Mouse (Mus musculus): Measurements from ENCODE around the gene Usp21.

The Usp21 gene

DNA sequence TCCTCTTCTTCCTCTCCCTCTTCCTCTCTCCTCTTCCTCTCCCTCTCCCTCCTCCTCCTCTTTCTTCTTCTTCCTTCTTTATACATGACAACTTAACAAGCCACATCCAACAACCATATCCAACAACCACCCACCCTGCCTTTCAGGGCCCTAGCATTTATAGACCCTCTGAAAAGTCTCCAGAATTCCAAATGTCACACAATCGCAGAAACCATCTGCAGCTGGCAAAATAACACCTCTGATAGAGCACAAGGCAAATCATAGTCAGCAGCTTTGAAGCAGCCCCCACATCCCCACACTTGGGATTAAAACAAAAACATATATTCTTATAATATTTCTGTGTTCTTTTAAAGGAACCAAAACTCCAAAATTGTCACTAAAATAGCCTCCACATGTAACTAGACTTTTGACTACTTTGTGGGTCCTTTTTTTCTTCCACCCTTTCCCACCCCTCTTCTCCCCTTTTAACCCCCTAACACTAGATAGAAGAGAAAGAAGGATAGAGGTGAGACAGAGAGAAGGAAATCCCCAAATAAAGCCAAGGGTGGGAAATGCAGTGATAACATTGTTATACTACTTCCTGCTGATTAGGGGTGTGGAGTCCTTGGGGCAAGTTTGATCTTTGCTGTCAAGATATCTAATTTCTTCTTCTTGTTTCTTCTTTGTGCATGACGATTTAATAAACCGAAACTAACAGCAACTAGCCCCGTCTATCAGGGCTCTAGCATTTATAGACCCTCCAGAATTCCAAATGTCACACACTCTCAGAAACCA, 21.6 kb downstream of the Usp21 start:
- in situ Hi-C loops (cut with MboI, MseI), result no loop called here

DNA sequence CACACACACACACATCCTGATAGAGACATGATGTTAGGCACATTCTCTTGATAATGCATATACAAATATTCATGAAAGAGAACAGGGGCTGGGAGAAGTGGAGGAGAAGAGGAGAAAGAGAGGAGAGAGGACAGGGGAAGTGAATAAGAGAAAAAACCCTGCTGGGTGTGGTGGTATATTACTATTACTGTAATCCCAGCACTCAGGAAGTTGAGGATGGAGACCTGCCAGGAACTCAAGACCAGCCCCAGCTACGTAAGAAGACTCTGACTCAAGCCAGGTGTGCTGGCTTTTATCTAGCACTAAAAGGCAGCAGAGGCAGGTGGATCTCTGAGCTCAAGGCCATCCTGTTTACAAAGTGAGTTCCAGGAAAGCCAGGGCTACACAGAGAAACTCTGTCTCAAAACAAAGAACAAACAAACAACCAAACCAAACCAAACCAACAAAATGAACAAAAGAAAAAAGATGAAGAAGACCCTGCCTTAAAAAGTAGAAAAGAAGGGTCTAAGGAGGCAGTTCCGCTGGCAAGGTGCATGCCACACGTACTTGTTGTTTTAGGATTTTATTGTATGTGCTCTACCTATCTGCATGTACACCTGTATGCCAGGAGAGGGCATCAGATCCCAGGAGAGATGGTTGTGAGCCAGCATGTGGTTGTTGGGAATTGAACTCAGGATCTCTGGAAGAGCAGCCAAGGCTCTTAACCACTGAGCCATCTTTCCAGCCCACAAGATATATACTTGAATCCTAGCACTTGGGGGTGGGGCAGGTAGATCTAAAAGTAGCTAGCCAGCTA, 23.9 kb downstream of the Usp21 start:
- in situ Hi-C loops (cut with MboI, MseI), result no loop called here

DNA sequence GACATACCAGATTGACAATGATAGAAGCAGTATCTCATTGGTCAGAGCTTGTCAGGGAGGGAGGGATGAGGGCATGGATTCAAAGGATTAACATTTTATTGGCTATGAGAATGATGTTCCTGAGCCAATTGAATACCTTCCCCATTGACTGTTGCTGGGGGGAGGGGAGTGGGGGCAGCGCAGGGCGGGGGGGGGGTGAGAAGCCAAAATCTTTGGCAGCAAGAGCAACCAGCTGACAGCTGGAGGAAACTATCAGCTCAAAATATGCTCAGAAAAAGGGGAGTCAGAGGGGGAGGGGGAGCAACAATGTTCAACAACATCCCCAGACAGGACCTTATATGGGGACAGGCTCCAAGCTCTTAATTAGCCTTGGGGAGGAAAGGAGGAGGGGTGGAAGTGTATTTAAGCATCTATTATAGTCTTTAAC, 24.6 kb downstream of the Usp21 start:
- in situ Hi-C loops (cut with MboI, MseI), result no loop called here

DNA sequence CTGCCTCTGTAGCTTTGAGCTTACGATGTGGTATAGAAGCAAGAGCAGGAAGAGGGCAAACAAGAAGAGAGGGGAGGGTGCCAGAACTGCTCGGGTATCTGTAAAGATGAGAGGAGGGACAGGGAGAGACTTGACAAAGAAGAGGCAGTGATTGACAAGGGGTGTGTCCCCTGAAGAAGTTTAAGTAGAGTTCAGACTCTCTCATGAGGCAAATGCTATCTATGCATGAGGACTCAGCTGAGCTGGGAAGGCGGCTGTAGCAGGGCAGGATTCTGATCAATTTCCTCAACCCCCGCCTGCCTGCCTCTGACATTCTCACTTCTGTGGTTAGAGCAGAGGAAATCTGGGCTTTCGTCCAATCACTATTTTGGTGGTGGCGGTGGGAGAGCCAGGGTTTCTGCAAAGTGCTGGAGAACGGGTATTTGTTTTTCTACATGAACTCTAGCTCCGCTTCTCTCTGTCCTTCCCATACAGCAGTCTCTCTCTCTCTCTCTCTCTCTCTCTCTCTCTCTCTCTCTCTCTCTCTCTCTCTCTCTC, 25.1 kb downstream of the Usp21 start:
- in situ Hi-C loops (cut with MboI, MseI), result no loop called here

DNA sequence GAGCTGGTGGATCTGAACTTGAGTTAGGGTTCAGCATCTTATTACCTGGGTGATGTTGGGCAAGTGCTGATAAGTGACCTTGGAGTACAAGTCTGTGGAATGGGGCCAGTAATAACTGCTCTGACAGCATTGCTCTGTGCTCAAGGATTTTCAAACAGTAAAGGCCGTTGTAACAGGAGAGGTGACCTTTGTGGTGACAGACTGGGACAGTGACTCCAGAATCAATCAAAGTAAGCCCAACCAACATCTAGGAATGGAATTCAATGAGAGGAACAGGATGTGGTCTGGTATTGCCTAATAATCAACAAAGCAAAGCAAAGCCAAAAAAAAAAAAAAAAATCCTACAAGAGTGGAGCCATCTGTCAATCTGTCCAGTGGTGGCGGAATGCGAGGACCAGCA, 27.5 kb downstream of the Usp21 start:
- in situ Hi-C loops (cut with MboI, MseI), result no loop called here

DNA sequence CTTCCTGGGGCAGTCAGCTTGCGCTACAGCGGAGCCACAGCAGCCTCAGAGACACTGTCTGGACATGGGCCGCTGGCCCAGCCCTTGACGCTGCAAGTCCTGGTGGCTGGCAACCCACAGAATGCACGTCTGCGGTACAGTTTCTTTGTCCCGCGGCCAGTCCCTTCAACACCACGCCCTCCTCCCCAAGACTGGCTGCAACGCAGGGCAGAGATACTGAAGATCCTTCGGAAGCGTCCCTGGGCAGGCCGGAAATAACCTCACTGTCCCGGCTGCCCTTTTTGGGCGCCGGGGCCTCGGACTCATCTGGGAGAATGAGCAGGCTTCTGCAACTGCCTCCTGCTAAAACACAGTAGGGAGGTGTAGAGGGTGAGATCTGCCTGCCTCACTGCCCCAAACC, 28.9 kb downstream of the Usp21 start:
- in situ Hi-C loops (cut with MboI, MseI), result no loop called here

DNA sequence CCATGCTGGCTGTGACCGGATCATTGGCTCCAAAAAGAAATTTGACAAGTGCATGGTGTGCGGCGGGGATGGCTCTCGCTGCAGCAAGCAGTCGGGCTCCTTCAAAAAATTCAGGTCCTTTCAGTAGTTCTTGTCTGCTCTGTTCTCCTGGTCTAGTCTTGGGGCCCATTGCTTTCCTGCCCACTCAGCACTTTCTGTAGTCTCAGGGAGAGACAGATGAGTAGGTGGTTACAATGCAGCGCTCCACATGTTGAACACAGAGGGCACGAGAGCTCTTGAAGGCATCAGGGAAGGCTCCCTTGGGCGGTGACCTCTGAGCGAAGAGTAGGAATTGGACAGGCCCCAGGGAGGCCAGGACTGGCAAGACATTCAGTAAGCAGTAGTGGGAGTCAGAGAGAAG, 30.0 kb downstream of the Usp21 start:
- in situ Hi-C loops (cut with MboI, MseI), result no loop called here

DNA sequence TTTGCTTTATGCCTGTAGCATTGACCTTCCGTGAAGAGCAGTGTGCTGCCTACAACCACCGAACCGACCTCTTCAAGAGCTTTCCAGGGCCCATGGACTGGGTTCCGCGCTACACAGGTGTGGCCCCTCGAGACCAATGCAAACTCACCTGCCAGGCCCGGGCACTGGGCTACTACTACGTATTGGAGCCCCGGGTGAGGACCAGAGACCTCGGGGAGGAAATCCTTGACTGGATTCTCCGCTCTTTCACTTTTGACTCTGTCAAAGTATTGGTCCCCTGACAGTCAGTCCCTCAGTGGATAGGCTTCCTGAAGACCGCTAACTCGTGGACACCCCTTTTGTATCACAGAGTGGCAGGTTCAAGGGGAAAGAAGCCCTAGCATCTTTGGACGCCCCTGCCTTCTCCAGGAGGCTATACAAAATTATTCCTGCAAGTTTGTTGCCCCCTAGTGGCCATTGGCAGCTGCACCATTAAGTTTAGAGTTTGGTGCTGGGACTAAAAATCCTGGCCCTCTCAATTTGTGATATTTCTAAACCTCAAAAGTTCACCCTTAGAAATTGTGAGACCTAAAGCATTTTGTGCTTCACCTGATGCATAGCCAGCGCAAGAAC, 30.7 kb downstream of the Usp21 start:
- in situ Hi-C loops (cut with MboI, MseI), result no loop called here

DNA sequence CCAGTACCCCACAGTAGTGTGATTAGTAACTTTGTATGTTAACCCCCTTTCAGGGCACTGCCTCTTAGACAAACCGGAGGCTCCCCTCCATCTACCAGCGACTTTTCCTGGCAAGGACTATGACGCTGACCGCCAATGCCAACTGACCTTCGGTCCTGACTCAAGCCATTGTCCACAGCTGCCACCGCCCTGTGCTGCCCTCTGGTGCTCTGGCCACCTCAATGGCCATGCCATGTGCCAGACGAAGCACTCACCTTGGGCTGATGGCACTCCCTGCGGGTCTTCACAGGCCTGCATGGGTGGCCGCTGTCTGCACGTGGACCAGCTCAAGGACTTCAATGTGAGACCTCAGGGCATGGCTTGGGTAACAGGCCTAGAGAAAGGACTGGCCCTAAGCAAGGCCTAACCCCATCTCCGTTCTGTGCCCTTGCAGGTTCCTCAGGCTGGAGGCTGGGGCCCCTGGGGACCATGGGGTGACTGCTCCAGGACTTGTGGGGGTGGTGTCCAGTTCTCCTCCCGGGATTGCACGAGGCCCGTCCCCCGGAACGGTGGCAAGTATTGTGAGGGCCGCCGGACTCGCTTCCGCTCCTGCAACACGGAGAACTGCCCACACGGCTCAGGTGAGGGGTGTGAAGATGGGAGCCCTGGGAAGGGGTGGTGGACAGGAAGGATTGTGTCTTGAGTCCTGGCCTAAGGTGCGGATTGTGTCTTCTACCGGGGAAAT, 31.5 kb downstream of the Usp21 start:
- in situ Hi-C loops (cut with MboI, MseI), result no loop called here

DNA sequence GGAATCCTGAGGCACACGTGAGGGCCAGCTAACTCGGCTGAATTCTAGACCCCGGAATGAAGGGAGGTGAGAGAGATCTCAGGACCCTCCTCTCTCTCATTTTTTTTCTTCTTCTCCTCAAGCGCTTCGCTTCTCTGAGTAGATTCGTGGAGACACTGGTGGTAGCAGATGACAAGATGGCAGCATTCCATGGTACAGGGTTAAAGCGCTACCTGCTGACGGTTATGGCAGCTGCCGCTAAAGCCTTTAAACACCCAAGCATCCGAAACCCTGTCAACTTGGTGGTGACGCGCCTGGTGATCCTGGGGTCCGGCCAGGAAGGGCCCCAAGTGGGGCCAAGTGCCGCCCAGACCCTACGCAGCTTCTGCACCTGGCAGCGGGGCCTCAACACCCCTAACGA, 35.4 kb downstream of the Usp21 start:
- in situ Hi-C loops (cut with MboI, MseI), result no loop called here

DNA sequence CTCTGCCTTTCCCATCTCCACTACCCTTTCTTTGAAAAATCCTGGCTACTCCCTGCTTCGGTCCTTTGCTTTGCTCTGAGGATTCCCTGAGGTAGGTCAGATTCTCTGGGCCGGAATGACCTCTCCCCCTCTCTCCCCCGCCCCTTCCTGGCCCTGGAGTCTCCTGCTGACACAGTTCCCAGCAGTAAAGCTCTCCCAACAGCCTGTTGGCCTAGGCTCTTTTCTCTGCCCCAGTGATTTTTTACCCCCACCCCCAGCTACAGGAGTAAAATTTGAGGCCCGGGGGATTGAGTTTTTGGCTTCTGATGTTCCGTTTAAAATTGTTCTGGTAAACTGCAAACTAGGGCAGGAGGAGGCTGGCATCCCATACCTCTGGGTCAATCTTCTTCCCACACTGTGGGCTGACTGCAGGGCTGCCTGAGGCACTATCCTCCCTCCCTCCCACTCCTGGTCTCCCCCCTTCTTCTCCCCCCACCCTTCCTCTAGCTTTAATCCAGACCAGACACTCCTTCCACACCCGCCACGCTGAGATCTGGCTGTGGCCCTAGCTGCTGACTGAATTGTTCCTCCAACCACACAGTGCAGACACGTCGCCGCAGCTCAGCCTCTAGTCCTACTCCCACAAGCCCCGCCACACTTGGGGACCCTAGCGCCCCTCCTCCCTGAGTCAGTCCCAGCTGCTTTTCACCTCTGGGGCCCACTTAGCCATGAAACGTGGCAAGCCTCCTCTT, 36.0 kb downstream of the Usp21 start:
- in situ Hi-C loops (cut with MboI, MseI), result no loop called here

DNA sequence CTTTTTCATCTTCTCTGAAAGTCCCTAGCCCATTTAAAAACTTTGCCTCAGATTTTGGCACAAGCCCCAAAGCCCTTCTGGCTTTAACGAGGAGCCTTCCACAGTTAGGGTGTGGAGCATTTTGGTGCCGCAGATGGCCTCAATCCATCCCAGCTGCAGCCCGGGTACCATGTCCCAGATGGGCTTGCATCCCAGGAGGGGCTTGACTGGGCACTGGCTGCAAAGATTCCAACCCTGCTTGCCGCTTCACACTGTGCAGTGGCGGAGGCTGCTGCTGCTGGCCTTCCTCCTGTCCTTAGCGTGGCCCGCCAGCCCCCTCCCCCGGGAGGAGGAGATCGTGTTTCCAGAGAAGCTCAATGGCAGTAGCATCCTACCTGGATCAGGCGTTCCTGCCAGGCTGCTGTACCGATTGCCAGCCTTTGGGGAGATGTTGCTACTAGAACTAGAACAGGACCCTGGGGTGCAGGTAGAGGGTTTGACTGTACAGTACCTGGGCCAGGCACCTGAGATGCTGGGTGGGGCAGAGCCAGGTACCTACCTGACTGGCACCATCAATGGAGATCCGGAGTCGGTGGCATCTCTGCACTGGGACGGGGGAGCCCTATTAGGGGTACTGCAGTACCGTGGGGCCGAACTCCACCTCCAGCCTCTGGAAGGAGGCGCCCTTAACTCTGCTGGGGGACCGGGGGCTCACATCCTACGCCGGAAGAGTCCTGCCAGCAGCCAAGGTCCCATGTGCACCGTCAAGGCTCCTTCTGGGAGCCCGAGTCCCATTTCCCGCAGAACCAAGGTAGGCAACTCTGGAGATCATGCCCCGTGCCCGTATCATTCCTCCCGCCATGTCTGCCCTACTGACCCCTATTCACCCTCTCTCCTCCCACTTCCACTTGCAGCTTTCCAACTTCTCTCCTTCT, 36.9 kb downstream of the Usp21 start, which contains the start of gene Ndufs2:
Gene Ndufs2 (minus strand): TSS at position 709 of the 914 bp plus-strand sequence.
- in situ Hi-C loops (cut with MboI, MseI), result no loop called here

DNA sequence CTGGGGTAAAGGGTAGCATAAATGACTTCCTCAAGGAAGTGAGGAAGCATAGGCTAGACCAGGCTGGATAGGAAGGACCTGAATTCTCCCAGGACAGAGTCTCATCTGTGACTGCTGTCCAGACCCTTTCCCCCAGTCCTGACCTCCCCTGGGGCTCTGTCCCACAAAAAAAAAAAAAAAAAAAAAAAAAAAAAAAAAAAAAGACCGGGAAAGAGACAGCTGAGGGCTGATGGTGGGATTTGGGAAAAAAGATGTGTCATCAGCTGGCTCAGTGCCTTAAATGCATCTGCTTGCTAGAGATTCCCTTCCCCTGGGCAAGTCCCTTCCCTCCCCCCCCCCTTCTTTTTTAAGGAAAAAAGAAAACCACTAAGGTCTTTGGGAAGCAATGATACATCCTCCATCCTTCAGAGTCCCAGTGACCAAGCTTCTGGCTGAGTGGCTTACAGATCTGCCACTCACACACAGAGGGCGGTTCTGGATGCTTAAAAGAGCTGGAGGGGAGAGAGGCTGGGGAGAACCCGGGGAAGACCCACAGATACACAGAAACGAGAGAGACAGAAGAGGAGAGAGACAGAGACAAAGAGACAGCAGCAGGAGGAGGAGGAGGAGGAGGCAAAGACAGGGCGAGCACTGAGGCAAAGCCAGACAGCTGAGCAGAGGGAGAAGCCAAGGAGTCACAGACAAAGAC, 37.7 kb downstream of the Usp21 start, which contains the start of gene Adamts4:
Gene Adamts4 (plus strand): TSS at position 509 of the 688 bp plus-strand sequence.
- in situ Hi-C loops (cut with MboI, MseI), result no loop called here

DNA sequence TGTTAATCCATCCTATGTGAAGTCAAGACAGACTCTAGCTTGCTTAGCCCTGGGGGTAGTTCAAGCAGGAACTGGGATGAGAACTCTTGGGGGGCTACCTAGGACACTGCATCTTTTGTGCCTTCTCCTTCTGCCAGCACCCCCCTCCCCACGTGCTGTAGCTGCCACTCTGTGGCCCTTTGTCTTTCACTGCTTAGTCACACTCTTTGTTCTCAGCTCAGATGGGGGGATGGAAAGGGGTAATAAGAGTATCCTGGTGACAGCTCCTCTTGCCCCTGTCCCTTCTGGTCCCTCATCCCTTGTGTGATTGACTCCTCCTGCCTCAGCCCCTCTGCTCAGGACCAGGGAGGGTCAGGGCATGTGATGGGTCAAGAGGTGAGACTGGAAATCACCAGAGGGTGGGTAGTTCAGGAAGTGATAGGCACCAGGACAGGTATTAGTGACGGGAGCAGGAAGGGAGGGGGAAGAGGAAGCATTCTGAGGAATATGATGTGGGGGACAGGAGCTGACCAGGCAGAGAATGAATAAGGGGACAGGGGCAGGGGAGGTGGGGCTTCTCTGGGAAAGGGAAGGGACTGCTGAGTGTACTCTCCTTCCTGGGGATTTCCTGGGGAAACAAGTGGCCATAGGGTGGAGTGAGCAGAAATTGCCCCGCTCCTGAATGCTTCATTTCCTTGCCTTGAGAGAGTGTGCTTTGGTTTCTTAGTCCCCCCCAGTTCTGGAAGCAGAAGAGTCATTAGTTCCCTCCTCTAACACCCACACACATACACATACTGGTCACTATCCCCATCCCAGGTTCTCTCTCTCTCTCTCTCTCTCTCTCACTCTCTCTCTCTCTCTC, 39.2 kb downstream of the Usp21 start:
- in situ Hi-C loops (cut with MboI, MseI), result no loop called here

DNA sequence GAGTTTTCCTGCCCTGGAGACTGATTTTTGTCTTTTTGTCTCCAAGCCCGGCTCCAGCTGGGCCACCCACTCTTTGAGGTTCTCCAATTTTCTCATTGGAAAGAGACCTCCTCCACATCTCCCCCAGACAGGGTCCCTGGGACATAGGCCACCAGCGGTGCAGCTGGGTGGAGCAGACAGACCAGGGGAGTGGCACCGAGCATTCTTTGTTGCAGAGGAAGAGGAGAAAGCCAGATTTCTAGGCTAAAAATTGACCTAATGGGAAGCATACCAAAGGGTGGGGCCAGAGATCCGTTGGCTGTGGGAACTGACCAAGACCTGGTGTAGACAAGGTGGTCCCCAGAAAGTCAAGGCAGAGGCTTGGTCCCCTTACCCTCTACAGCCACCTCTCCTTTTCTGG, 39.9 kb downstream of the Usp21 start:
- in situ Hi-C loops (cut with MboI, MseI), result no loop called here

DNA sequence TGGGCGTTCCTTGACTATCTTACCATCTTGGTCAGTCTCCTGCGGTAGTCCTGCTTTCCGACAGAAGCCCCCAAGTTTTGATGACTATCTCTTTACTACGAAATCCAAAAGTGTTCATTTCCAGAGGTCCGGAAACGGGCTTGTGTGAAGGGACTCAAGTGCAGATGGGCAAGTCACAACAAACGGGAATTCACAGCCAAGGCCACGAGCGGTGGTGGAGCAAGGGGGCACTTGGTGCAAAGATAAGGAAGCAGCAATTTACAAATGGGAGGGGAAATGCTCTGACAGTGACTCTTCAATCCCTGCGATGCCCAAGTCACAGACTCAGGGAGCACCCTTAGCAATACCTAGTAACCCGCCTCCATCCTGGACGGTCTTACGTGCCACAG, 40.3 kb downstream of the Usp21 start:
- in situ Hi-C loops (cut with MboI, MseI), result no loop called here

DNA sequence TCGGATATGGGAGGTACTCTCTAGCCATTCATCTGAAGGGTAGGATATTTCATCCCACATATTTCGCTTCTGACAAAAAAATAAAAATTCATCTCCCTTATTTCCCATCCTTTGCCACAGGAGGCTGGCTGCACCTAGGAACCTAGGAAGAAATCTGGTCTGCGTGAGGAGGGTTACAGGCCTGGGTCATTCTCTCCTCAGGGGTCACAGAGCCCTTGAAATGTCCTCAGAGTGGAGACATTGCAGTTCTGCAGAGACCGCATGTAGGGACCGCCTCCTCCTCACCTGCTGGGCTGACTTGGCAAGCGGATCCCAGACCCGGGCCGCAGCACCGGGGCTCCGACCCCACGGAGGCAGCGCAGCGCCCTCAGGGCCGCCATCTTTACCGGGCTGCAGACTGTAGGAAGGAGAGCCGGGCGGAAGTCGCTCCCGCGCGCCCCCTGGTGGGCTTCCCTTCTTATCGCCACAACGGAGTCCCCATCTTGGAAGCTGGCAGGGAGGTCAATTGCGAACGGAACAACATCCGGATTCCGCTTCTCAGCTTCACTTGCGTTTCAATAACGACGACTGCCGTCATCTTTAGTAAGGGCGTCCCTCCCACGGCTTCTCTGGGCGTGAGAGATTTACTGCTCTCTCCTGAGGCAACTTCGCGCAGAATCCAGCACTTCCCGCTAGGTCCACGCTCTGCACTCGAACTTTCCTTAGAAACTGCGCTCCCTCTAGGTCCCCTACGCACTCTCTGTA, 40.9 kb downstream of the Usp21 start:
- in situ Hi-C loops (cut with MboI, MseI), result no loop called here

DNA sequence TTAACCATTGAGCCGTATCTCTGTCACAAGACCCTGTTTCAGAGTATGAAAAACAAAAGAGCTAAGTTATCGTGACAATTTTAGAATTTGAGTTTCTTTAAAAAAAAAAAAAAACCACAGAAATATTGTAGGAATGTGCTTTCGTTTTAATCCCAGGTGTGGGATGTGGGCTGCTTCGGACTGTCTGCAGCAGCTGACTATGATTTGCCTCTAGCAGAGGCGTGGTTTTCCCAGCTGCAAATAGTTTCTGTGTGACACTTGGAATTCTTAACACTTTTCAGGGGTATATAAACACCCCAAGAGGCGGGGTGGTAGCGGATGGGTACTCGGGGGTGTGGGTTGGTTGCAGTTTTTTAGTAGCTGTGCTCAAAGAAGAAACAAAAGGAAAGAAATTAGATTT, 42.4 kb downstream of the Usp21 start:
- in situ Hi-C loops (cut with MboI, MseI), result no loop called here

Data from T-helper 1 cell (primary cell).